Mouse (Mus musculus): ENCODE results near the gene Gtf2h4.

The Gtf2h4 gene

DNA sequence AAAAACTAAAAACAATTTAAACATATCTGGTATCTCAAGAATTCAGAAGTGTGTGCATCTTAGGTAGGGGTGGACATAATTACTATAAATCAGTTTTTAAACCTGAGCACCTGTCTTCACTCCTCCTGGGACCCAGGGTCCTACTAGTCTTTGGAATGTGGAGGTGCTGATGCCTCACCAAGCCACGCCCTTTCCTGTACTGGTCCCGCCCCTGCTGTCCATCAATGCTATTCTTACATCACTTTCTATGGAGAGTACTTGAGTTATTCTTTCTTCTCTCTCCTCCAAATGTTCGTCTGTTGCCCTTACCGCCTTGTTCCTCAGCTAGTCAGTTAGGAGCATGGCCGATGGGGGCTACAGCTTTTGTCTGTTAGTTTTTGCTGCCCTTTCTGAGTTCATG is 37.2 kb downstream of the Gtf2h4 start:
- no peak for DNase-seq (ENCODE audit: low spot score)

DNA sequence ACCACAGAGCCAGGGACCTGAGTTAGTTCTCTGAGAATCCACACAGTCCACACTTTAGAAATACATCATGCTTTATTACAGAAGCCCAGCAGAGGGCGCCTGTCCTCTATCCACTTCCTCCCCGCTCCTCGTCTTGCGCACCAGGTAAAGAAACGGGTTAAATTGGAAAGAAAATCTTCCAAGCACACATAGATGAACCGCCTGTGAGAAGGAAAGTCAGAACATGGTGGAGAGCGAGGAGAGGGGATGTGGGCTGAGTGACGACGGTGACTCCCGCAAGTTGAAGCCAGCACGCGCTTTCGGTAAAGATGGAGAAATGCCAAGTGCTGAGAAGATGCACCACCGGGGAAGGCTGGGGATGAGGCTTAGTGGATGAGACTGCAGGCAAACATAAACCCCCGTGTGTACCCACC is 37.8 kb downstream of the Gtf2h4 start:
- DNase-seq (ENCODE audit: low spot score) = no peak

DNA sequence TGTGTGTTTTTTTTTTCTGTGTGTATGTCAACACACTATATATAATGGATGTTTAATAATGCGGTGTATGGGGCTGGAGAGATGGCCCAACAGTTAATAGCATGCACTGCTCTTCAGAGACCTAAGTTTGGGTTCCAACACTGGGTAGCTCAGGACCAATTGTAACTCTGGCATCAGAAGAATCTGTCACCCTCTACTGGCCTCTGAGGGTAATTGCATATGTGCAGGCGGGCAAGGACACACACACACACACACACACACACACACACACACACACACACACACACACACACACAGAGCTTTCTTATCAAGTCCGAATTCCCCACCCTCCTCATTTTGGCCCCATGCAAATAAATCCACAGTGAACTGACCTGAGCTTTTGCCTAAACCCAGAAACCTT is 38.3 kb downstream of the Gtf2h4 start:
- DNase-seq (ENCODE audit: low spot score) = no peak

DNA sequence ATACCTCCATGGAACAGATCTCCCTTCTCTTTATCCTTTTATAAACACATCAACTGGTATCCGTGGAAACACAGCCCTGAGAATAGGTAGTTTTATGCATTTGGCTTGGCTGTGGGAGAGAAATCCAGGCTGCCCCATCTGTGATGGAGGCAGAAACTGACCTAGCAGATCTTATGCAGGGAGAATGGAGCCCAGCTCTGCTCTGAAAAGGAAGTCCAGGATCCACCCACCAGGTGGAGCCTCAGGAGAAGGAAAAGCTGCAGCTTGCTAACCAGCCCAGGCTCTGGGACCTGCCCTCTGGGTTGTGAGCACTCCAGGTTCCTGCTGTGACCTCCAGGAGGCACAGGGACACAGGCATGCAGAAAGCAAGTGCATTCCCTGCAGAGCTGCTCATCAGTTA is 39.5 kb downstream of the Gtf2h4 start:
- no peak for DNase-seq (ENCODE audit: low spot score)

DNA sequence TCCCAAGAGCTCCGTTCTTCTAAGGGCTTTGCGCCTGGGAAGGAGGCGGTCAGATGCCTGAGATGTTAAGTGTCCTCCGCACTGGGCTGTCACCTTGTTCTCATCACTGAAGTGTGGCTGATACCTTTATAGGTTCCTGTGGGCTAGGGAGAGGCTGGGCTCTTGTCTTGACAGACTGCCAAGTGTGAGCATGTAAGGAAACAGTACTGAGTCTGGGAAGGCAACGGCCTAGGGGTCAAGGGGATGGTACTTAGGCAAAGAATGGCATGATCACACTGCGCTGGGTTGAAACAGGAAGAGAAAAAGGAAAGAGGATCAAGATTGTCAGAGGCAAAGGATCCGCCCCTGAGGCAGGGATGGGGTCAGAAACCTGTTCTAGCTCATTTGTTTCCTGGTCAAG is 47.0 kb downstream of the Gtf2h4 start, which contains the start of gene Gm9573:
Gm9573 (minus strand) TSS at position 101 of the 400 bp plus-strand sequence.
- DNase-seq (ENCODE audit: low spot score) = no peak
